Mouse (Mus musculus): ENCODE measurements around the gene Ralb. TPM values are rescaled to one million over a fixed set of nuclear protein-coding genes. Genes with fewer than 3 reads are reported as not detected.

Ralb gene
- total RNA-seq, 2 experiments from 2014 or later = 61.2 to 65.9 TPM

- DNase-seq = no peak
Observed at GRCm38 (mm10) chr1:119446753-119447283, 57.8 kb downstream of the Ralb start.

GRCm38 (mm10) chr1:119443591-119444350 is 60.8 kb downstream of the Ralb start:
- no peak for DNase-seq

GRCm38 (mm10) chr1:119442901-119443300 is 61.7 kb downstream of the Ralb start:
- no peak for DNase-seq

- no peak for DNase-seq
Observed at GRCm38 (mm10) chr1:119438105-119438637, 66.4 kb downstream of the Ralb start.

- DNase-seq = no peak
Observed at GRCm38 (mm10) chr1:119437401-119437800, 67.2 kb downstream of the Ralb start.

- DNase-seq = no peak
Observed at GRCm38 (mm10) chr1:119424141-119424860, 80.3 kb downstream of the Ralb start.

GRCm38 (mm10) chr1:119423510-119423909 is 81.1 kb downstream of the Ralb start:
- peak; percentile 72 for DNase-seq

- peak; percentile 51 for DNase-seq
Observed at GRCm38 (mm10) chr1:119422460-119423015, 82.1 kb downstream of the Ralb start.

GRCm38 (mm10) chr1:119421576-119422421 is 82.8 kb downstream of the Ralb start, which contains the start of gene Inhbb:
Inhbb (minus strand) TSS chr1:119422248.
- peak; percentile 61 for DNase-seq

GRCm38 (mm10) chr1:119420984-119421575 is 83.5 kb downstream of the Ralb start:
- DNase-seq = peak; percentile 70

Other genes with a start within 250 kb of the Ralb start
- 1 to 10 TPM; 5.5 to 7.7 TPM for gene Inhbb, start 82.5 kb downstream of the Ralb start, total RNA-seq (2021)
- 10 to 100 TPM; 17.1 to 19.7 TPM for gene Tmem185b, start 21.4 kb upstream of the Ralb start, total RNA-seq (2021)
- gene Epb41l5, start 144.2 kb upstream of the Ralb start, total RNA-seq (2021) = 10 to 100 TPM; 10.4 to 11.0 TPM